Mouse (Mus musculus): Measurements from ENCODE around the gene 4932438A13Rik. TPM values are rescaled to one million over a fixed set of nuclear protein-coding genes. Genes with fewer than 3 reads are reported as not detected.

Gene 4932438A13Rik
- polyA plus RNA-seq, 1 experiment from 2014 or later: 19.5 TPM

GRCm38 (mm10) chr3:36834832-36835231 lies 28.1 kb upstream of the 4932438A13Rik start:
- no peak overlapping the region for H3K27ac ChIP-seq (ENCODE audit: low read length)
- no peaks in the 10 kb centered on the region for H3K36me3 ChIP-seq (ENCODE audit: control insufficient read depth, insufficient read depth)
- ATAC-seq (ENCODE audit: low read depth): no peak
- no peak overlapping the region for H3K9ac ChIP-seq (ENCODE audit: low read depth, low read length)
- H3K4me3 ChIP-seq (ENCODE audit: low read depth, low read length): no peak overlapping the region
- no peaks in the 10 kb centered on the region for H3K27me3 ChIP-seq (ENCODE audit: control insufficient read depth, insufficient read depth, low read depth, low read length)
- WGBS (ENCODE audit: insufficient replicate concordance): 58% methylated on average over 2 of the region's 2 CpGs
- no peak overlapping the region for H3K4me2 ChIP-seq (ENCODE audit: low read depth, low read length)
- no peaks in the 10 kb centered on the region for H3K4me1 ChIP-seq (ENCODE audit: control insufficient read depth, low read depth, low read length)
- H3K9me3 ChIP-seq (replicated peaks; ENCODE audit: control insufficient read depth, low read length): no peaks in the 10 kb centered on the region

GRCm38 (mm10) chr3:36835525-36836203 lies 27.2 kb upstream of the 4932438A13Rik start:
- no peaks in the 10 kb centered on the region for H3K36me3 ChIP-seq (ENCODE audit: control insufficient read depth, insufficient read depth)
- no peak overlapping the region for H3K9ac ChIP-seq (ENCODE audit: low read depth, low read length)
- H3K27ac ChIP-seq (ENCODE audit: low read length): no peak overlapping the region
- no peaks in the 10 kb centered on the region for H3K27me3 ChIP-seq (ENCODE audit: control insufficient read depth, insufficient read depth, low read depth, low read length)
- no peak overlapping the region for H3K4me3 ChIP-seq (ENCODE audit: low read depth, low read length)
- no peak overlapping the region for H3K4me2 ChIP-seq (ENCODE audit: low read depth, low read length)
- no peaks in the 10 kb centered on the region for H3K9me3 ChIP-seq (replicated peaks; ENCODE audit: control insufficient read depth, low read length)
- no peaks in the 10 kb centered on the region for H3K4me1 ChIP-seq (ENCODE audit: control insufficient read depth, low read depth, low read length)
- WGBS (ENCODE audit: insufficient replicate concordance): 37% methylated on average over 18 of the region's 18 CpGs
- no peak for ATAC-seq (ENCODE audit: low read depth)

GRCm38 (mm10) chr3:36836833-36837232 lies 26.1 kb upstream of the 4932438A13Rik start:
- Histone ChIP-seq H3K4me1 (ENCODE audit: control insufficient read depth, low read depth, low read length) (no peaks in the 10 kb centered on the region), H3K9me3 (replicated peaks; ENCODE audit: control insufficient read depth, low read length) (no peaks in the 10 kb centered on the region), H3K4me2 (ENCODE audit: low read depth, low read length) (no peak overlapping the region), H3K4me3 (ENCODE audit: low read depth, low read length) (no peak overlapping the region), H3K36me3 (ENCODE audit: control insufficient read depth, insufficient read depth) (no peaks in the 10 kb centered on the region), H3K27ac (ENCODE audit: low read length) (no peak overlapping the region), H3K27me3 (ENCODE audit: control insufficient read depth, insufficient read depth, low read depth, low read length) (no peaks in the 10 kb centered on the region), H3K9ac (ENCODE audit: low read depth, low read length) (no peak overlapping the region)
- WGBS (ENCODE audit: insufficient replicate concordance): 69% methylated on average over 7 of the region's 7 CpGs
- no peak for ATAC-seq (ENCODE audit: low read depth)

GRCm38 (mm10) chr3:36840650-36841555 lies 22.0 kb upstream of the 4932438A13Rik start:
- 13% methylated on average over 12 of the region's 12 CpGs for WGBS (ENCODE audit: insufficient replicate concordance)
- no peaks in the 10 kb centered on the region for H3K9me3 ChIP-seq (replicated peaks; ENCODE audit: control insufficient read depth, low read length)
- H3K4me1 ChIP-seq (ENCODE audit: control insufficient read depth, low read depth, low read length): no peaks in the 10 kb centered on the region
- no peak for ATAC-seq (ENCODE audit: low read depth)
- H3K4me3 ChIP-seq (ENCODE audit: low read depth, low read length): no peak overlapping the region
- no peak overlapping the region for H3K9ac ChIP-seq (ENCODE audit: low read depth, low read length)
- H3K27ac ChIP-seq (ENCODE audit: low read length): no peak overlapping the region
- no peaks in the 10 kb centered on the region for H3K27me3 ChIP-seq (ENCODE audit: control insufficient read depth, insufficient read depth, low read depth, low read length)
- 0 out of 2 replicates have a peak overlapping the region, but pooled peaks have one; percentile 9 for H3K4me2 ChIP-seq (ENCODE audit: low read depth, low read length)
- no peaks in the 10 kb centered on the region for H3K36me3 ChIP-seq (ENCODE audit: control insufficient read depth, insufficient read depth)

GRCm38 (mm10) chr3:36853733-36854440 lies 9.0 kb upstream of the 4932438A13Rik start:
- H3K4me2 ChIP-seq (ENCODE audit: low read depth, low read length): peak overlapping the region; percentile 46
- ATAC-seq (ENCODE audit: low read depth): peak; percentile 58
- no peaks in the 10 kb centered on the region for H3K4me1 ChIP-seq (ENCODE audit: control insufficient read depth, low read depth, low read length)
- H3K27ac ChIP-seq (ENCODE audit: low read length): 0 out of 2 replicates have a peak overlapping the region, but pooled peaks have one; percentile 37
- no peaks in the 10 kb centered on the region for H3K36me3 ChIP-seq (ENCODE audit: control insufficient read depth, insufficient read depth)
- no peaks in the 10 kb centered on the region for H3K9me3 ChIP-seq (replicated peaks; ENCODE audit: control insufficient read depth, low read length)
- no peaks in the 10 kb centered on the region for H3K27me3 ChIP-seq (ENCODE audit: control insufficient read depth, insufficient read depth, low read depth, low read length)
- 8% methylated on average over 10 of the region's 10 CpGs for WGBS (ENCODE audit: insufficient replicate concordance)
- H3K4me3 ChIP-seq (ENCODE audit: low read depth, low read length): peak overlapping the region; percentile 13; the same call in 1 of the 2 replicates
- no peak overlapping the region for H3K9ac ChIP-seq (ENCODE audit: low read depth, low read length)

GRCm38 (mm10) chr3:36861411-36862410 lies 1.2 kb upstream of the 4932438A13Rik start:
- Histone ChIP-seq H3K4me2 (ENCODE audit: low read depth, low read length) (peak overlapping the region; percentile 79), H3K36me3 (ENCODE audit: control insufficient read depth, insufficient read depth) (peaks cover 15% of the 10 kb centered on the region; the same call in 1 of the 2 replicates), H3K27me3 (ENCODE audit: control insufficient read depth, insufficient read depth, low read depth, low read length) (no peaks in the 10 kb centered on the region), H3K9me3 (replicated peaks; ENCODE audit: control insufficient read depth, low read length) (no peaks in the 10 kb centered on the region), H3K27ac (ENCODE audit: low read length) (peak overlapping the region; percentile 13; the same call in 1 of the 2 replicates), H3K4me3 (ENCODE audit: low read depth, low read length) (peak overlapping the region; percentile 91), H3K9ac (ENCODE audit: low read depth, low read length) (no peak overlapping the region), H3K4me1 (ENCODE audit: control insufficient read depth, low read depth, low read length) (peaks cover 14% of the 10 kb centered on the region)
- ATAC-seq (ENCODE audit: low read depth): no peak
- WGBS (ENCODE audit: insufficient replicate concordance): 54% methylated on average over 3 of the region's 3 CpGs

GRCm38 (mm10) chr3:36863427-36863826 lies 523 bp downstream of the 4932438A13Rik start:
- H3K27me3 ChIP-seq (ENCODE audit: control insufficient read depth, insufficient read depth, low read depth, low read length): no peaks in the 10 kb centered on the region
- H3K36me3 ChIP-seq (ENCODE audit: control insufficient read depth, insufficient read depth): peaks cover 18% of the 10 kb centered on the region; the same call in 1 of the 2 replicates
- peak overlapping the region; percentile 95 for H3K9ac ChIP-seq (ENCODE audit: low read depth, low read length)
- WGBS (ENCODE audit: insufficient replicate concordance): under 1% methylated on average over 23 of the region's 23 CpGs
- H3K4me3 ChIP-seq (ENCODE audit: low read depth, low read length): peak overlapping the region; percentile 91
- peak; percentile 47 for ATAC-seq (ENCODE audit: low read depth)
- peak overlapping the region; percentile 79 for H3K4me2 ChIP-seq (ENCODE audit: low read depth, low read length)
- peak overlapping the region; percentile 82 for H3K27ac ChIP-seq (ENCODE audit: low read length)
- peaks cover 14% of the 10 kb centered on the region for H3K4me1 ChIP-seq (ENCODE audit: control insufficient read depth, low read depth, low read length)
- no peaks in the 10 kb centered on the region for H3K9me3 ChIP-seq (replicated peaks; ENCODE audit: control insufficient read depth, low read length)

- Histone ChIP-seq H3K27me3 (ENCODE audit: control insufficient read depth, insufficient read depth, low read depth, low read length) (no peaks in the 10 kb centered on the region), H3K27ac (ENCODE audit: low read length) (peak overlapping the region; percentile 82; the same call in 1 of the 2 replicates), H3K4me3 (ENCODE audit: low read depth, low read length) (peak overlapping the region; percentile 91), H3K9ac (ENCODE audit: low read depth, low read length) (peak overlapping the region; percentile 95), H3K9me3 (replicated peaks; ENCODE audit: control insufficient read depth, low read length) (no peaks in the 10 kb centered on the region), H3K36me3 (ENCODE audit: control insufficient read depth, insufficient read depth) (peaks cover 18% of the 10 kb centered on the region; the same call in 1 of the 2 replicates), H3K4me1 (ENCODE audit: control insufficient read depth, low read depth, low read length) (peaks cover 14% of the 10 kb centered on the region), H3K4me2 (ENCODE audit: low read depth, low read length) (peak overlapping the region; percentile 79)
- WGBS (ENCODE audit: insufficient replicate concordance): 54% methylated on average over 4 of the region's 4 CpGs
- no peak for ATAC-seq (ENCODE audit: low read depth)
Measured at GRCm38 (mm10) chr3:36863881-36864280, 977 bp downstream of the 4932438A13Rik start.

Data from liver, embryonic 16.5 days (tissue).